Mouse (Mus musculus) intestine, embryonic 16.5 days (tissue): ENCODE results near the gene Slc26a3. TPM values are rescaled to one million over a fixed set of nuclear protein-coding genes. Genes with fewer than 3 reads are reported as not detected.

Source experiments
- polyA plus RNA-seq: library from polyadenylated mRNA; unstranded; fragments of >200 nt; fragmentation: Nextera tagmentation; extraction: Ambion mirVana; gene quantifications from 2 replicates; pipeline ENCODE4 v1.2.1, GENCODE M21; 2015

Gene Slc26a3
- polyA plus RNA-seq, 1 experiment from 2014 or later: 26.7 TPM

Other genes with a start within 250 kb of the Slc26a3 start
- gene Gm6993, start 150.1 kb upstream of the Slc26a3 start, polyA plus RNA-seq: not detected in 2 replicates
- 60.4 and 65.1 TPM in 2 replicates for gene Lamb1, start 125.6 kb upstream of the Slc26a3 start, polyA plus RNA-seq
- gene Dld, start 39.4 kb upstream of the Slc26a3 start, polyA plus RNA-seq: 156 and 164 TPM in 2 replicates
- 10.9 and 12.1 TPM in 2 replicates for gene Cbll1, start 108.7 kb downstream of the Slc26a3 start, polyA plus RNA-seq
- 0.16 and 0.17 TPM in 2 replicates for gene Slc26a4, start 169.1 kb downstream of the Slc26a3 start, polyA plus RNA-seq
- 30.9 and 36.7 TPM in 2 replicates for gene Bcap29, start 243.8 kb downstream of the Slc26a3 start, polyA plus RNA-seq